Mouse (Mus musculus): ENCODE measurements at regions not wholly inside any gene's neighbourhood (a gene's known extent, or its start where the extent isn't known, plus 50 kb on each side); places are given as distances from the start of the nearest gene placed in this dataset.
"Not testable (repeated sequence)": the region's sequence is repeated elsewhere in the genome, so short reads cannot be mapped to it uniquely, and the experiment has no call there.

DNA sequence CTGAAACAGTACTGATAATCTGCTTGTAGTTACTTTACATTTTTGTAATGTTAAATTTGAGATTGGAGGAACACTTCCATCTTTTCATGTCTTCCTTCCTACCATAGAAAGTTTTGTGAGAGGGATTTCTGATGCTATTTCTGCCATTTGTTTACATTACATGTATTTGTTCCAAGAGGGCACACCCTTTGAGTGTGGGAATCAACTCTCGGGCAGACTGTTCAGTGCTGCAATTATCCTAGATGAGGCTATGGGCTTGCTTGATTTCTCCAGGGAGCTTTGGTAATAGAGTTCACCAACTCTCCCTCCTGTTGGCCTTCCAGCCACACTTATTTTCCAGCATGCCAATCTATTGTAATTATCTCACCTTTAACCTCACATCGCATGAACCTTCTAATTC, 52.4 kb downstream of the Gm13691 start:
- DNase-seq (ENCODE audit: low read depth, low spot score), result no peak

DNA sequence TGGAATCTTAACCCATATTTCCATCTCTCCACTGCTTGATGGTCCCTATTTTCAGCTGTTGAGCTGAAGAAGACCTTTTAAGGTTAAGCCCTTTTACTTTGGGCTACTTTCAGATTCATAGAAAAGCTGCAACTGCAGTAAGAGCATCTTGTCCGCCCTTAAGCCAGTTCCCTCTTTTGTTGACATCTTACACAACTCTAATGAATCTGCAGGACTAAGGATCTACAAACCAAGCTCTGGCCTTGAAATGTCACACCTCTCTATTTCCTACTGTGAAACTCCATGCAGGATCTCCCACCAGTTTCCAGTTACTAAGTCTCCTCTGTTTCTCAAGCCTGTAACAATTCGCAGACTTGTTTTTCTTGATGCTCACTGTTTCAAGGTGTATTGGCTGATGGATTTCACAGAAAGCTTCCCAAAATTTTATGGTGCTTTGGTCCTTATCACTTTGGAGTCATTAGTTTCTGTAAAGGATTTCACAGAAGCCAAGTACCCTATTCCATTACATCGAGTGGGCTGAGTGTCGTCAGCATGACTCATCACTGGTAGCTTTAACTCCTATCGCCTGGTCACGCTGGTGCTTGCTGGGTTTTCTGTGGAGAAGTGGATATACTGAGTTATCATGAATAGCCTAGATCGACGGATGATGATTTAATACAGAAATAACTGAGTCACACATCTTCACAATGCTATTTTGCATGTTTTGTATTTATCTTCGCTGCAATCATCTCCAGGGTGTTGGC, 58.2 kb downstream of the Gm13691 start:
- no peak for DNase-seq (ENCODE audit: low read depth, low spot score)

- no peak for DNase-seq (ENCODE audit: low read depth, low spot score)
These were observed 61.6 kb downstream of the Gm13691 start for GRCm38 (mm10) chr2:84051883-84052331.

DNA sequence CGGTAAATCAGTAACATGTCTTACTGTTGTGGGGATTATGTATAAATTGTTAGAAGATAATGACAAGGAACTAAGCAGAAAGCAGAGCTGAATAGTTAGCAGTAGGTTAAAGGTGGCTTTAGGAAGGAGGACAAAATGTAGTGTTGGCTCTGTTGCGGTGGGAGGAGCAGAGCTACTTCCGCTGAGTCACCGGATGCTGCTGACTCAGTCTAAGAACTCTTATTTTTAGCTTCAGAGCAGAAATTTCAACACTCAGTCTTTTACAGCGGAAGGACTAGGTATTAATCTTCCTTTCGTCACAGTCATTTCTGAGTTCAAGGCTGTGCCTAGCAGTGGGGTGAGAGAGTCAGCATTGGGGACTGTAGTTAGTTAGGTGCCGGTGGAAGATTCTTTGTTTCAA, 68.9 kb downstream of the Gm13691 start:
- no peak for DNase-seq (ENCODE audit: low read depth, low spot score)

- no peak for DNase-seq (ENCODE audit: low read depth, low spot score)
These were observed 70.9 kb downstream of the Gm13691 start for GRCm38 (mm10) chr2:84061221-84061620.

DNA sequence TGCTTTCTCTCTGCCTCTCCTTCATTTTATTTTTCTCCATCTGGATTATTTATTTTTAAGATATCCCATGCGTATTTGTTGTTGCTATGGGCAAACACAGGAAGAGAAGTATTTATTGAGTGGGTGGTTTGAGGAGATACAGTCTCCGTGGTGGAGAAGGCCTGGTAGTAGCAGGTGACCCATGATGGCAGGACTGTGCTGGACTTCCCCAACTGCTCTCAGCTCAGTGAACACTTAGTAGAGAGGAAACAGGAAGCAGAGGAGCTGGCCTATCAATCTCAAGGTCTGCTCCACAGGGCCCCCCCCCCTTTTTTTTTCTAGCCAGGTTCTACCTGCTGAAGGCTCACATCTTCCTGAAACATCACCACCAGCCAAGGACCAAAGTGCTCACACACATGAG, 74.0 kb downstream of the Gm13691 start:
- no peak for DNase-seq (ENCODE audit: low read depth, low spot score)

DNA sequence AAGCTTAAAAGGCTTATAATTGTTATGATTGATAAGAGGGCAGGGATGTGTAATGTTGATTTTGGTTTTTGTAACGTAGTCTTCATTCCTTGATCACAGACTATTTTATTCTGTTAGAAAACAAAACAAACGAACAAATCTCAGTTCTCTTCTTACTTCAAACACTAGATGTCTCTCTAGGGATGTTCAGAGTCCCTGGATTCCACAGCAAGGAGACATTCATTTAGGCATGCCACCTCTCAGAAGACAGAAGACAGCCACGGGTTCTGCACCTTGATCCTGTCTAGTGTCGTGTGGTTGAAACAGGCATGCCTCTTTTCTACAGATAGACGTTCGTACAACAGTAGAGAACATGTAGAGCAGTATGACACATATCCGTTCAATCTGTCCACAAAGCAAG, 74.7 kb downstream of the Gm13691 start:
- DNase-seq (ENCODE audit: low read depth, low spot score), result no peak

DNA sequence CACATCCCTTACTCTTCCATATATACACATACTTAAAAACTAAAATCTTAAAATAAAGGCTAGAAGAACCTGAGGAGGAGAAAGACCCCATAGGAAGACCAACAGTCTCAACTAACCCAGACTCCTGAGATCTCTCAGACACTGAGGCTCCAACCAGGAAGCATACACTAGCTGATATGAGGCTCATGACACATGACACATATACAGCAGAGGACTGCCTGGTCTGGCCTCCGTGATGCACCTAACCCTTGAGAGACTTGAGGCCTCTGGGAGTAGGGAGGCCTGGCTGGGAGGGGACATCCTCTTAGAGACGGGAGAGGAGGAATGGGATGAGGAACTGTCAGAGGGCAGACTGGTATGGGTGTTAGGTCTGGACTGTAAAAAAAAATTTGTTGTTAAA, 75.4 kb downstream of the Gm13691 start:
- no peak for DNase-seq (ENCODE audit: low read depth, low spot score)

GRCm38 (mm10) chr2:84066151-84066693, 75.9 kb downstream of the Gm13691 start:
- DNase-seq (ENCODE audit: low read depth, low spot score), result no peak

DNA sequence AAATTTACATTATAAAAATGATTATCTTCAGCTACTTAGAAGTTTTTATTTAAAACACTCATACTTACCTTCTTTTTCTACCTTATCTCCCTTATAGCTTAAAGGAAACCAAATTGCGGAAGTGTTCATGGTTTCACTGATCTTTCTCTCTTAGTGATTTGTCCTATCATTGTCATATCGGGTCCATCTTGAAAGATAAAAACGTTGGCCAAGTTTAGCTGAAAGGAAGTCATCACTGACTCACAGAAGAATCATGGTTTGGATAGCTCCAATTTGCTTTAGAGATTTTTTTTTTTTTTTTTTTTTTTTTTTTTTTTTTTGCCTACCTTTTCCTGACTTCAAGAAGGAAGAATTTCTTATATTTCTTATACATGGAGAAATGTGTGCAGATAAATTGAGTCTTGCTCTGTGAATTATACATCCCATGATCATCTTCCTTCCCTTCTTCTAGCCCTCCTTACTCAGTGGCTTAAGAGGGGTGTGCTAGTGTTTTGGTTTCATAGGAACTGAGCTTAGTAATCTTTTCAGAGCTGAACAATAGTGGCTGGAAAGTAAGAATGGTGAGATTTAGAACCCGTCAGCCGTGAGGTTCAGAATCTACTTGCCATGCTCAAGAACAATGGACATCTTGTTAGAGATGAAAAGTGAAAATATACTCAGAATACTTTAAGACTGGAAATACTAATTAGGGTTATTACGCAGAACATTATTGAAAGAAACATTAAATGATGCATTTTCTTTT, 76.6 kb downstream of the Gm13691 start:
- no peak for DNase-seq (ENCODE audit: low read depth, low spot score)

- no peak for DNase-seq (ENCODE audit: low read depth, low spot score)
These were observed 78.3 kb downstream of the Gm13691 start for GRCm38 (mm10) chr2:84068617-84069016.

DNA sequence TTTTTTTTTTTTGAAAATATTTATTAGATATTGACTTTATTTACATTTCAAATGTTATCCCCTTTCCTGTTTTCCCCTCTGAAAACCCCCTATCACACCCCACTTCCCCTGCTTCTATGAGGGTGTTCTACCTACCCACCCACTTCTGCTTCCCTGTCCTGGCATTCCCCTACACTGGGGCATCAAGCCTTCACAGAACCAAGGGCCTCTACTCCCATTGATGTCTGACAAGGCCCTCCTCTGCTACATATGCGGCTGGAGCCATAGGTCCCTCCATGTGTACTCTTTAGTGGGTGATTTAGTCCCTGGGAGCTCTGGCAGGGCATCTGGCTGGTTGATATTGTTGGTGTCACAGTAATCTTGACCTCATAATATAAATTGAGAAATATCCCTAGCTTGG, 79.1 kb downstream of the Gm13691 start:
- not testable (repeated sequence) for DNase-seq (ENCODE audit: low read depth, low spot score)

- DNase-seq (ENCODE audit: low read depth, low spot score), result no peak
These were observed 82.7 kb downstream of the Gm13691 start for GRCm38 (mm10) chr2:84072881-84073583.

DNA sequence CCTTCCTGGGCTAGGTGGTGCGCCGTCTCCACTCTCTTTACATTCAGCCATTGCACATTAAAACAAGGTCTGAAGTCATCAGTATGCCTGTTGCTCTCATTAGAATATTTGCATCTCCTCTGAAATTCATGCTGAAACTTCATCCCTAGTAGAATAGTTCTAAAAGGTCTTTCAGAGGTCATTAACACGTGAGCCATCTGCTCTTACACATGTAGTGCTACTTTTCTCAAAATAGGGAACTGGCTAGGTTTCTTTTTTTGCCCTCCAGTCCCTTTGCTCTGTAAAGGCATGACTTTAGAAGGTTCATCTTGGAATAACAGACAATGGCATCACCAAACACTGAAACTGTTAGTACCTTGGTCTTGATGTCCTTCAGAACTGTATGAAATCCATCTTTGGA, 85.6 kb downstream of the Gm13691 start:
- DNase-seq (ENCODE audit: low read depth, low spot score), result no peak

DNA sequence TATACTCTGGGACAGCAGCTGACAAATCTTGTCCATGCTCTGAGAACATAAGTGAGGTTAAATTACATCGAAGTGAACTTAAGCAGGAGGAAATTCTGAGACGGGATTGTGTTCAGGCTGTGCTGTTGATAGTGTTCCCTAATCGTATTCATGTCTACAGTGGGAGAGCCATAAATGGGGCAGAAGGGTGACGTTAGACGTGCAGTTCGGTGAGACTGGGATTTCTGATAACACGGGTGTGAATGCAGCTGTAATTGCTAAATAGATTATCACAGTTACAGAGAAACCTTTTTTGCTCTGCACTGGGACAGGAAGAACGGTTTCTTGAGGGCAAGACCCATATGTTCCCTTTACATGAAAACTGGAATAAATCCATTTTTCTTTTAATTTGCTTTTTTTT, 88.9 kb downstream of the Gm13691 start:
- no peak for DNase-seq (ENCODE audit: low read depth, low spot score)

- no peak for DNase-seq (ENCODE audit: low read depth, low spot score)
These were observed 89.9 kb downstream of the Gm13691 start for GRCm38 (mm10) chr2:84080228-84080627.

GRCm38 (mm10) chr2:84094751-84095150, 104.4 kb downstream of the Gm13691 start:
- no peak for DNase-seq (ENCODE audit: low read depth, low spot score)

DNA sequence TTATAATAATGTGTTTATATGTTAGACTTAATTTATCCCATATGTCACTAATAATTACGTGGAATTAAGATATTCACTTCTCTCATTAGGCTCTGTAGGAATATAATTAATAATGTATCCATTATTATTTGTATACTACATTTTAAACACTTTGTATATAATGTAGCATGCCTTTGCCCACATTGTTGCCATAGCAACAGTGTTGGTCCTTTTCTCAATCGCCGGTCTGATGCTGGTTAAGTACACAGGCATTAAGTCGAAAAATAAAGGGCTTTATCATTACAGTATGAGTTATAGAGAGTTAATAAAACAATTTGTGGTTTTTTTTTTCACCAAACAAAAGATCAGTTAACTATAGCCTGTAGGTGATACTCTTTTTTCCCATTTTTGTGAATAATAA, 108.4 kb downstream of the Gm13691 start:
- DNase-seq (ENCODE audit: low read depth, low spot score), result no peak

GRCm38 (mm10) chr2:84113562-84113961, 123.2 kb downstream of the Gm13691 start:
- no peak for DNase-seq (ENCODE audit: low read depth, low spot score)

GRCm38 (mm10) chr2:84119839-84120238, 129.5 kb downstream of the Gm13691 start:
- DNase-seq (ENCODE audit: low read depth, low spot score), result no peak

- no peak for DNase-seq (ENCODE audit: low read depth, low spot score)
These were observed 137.2 kb downstream of the Gm13691 start for GRCm38 (mm10) chr2:84127586-84127985.

- DNase-seq (ENCODE audit: low read depth, low spot score), result no peak
These were observed 171.4 kb downstream of the Gm13691 start for GRCm38 (mm10) chr2:84161742-84162141.

Measured in mesoderm, embryonic 11.5 days (tissue).